Mouse (Mus musculus) cortical plate, adult 2 months (tissue): ENCODE results near the gene Chrna9. TPM values are rescaled to one million over a fixed set of nuclear protein-coding genes. Genes with fewer than 3 reads are reported as not detected.

Source experiments
- H3K27ac ChIP-seq: fragments of 200-500 bp; 2 replicates; pipeline ENCODE4 v1.5.1; 2012; ENCODE audit warnings: low read length, control low read depth, inconsistent platforms; ENCODE audit not compliant: insufficient read depth
- H3K4me1 ChIP-seq: fragments of 200-500 bp; 2 replicates; pipeline ENCODE4 v1.6.1; 2011; ENCODE audit warnings: low read length; ENCODE audit not compliant: control insufficient read depth, insufficient read depth
- H3K4me3 ChIP-seq: fragments of 200-500 bp; 2 replicates; pipeline ENCODE4 v1.5.1; 2011; ENCODE audit warnings: mild to moderate bottlenecking, low read length, control low read depth; ENCODE audit not compliant: insufficient read depth
- CTCF ChIP-seq: fragments of 200-500 bp; IDR thresholded peaks from 2 replicates; pipeline ENCODE4 v1.5.1; 2011; ENCODE audit warnings: mild to moderate bottlenecking, control low read depth, low read length; ENCODE audit not compliant: insufficient read depth; ENCODE audit errors: extremely low read depth
- POLR2A ChIP-seq: fragments of 200-500 bp; IDR thresholded peaks from 2 replicates; pipeline ENCODE4 v1.6.1; 2011; ENCODE audit warnings: mild to moderate bottlenecking, low read length, control low read depth; ENCODE audit not compliant: insufficient read depth; ENCODE audit errors: extremely low read depth
- polyA plus RNA-seq: library from polyadenylated mRNA; depleted of rRNA; stranded (reverse); fragments of >200 nt; gene quantifications from 2 replicates; pipeline ENCODE4 v1.2.3, GENCODE M21; 2012

The Chrna9 gene
- polyA plus RNA-seq, 1 experiment: not detected

- no peak overlapping the region for H3K4me3 ChIP-seq
- peak overlapping the region; percentile 19; the same call in 1 of the 2 replicates for H3K27ac ChIP-seq
- peaks cover 2% of the 10 kb centered on the region; the same call in 1 of the 2 replicates for H3K4me1 ChIP-seq
- no peak for TF ChIP-seq CTCF
- TF ChIP-seq POLR2A: no peak
These were observed 19.7 kb downstream of the Chrna9 start for GRCm38 (mm10) chr5:65954130-65955080.

- peak overlapping the region; percentile 29 for H3K4me3 ChIP-seq
- peak overlapping the region; percentile 19; the same call in 1 of the 2 replicates for H3K27ac ChIP-seq
- peaks cover 2% of the 10 kb centered on the region; the same call in 1 of the 2 replicates for H3K4me1 ChIP-seq
- TF ChIP-seq CTCF (peak; percentile 81), POLR2A (peak; percentile 30; the same call in 1 of the 2 replicates)
These were observed 20.8 kb downstream of the Chrna9 start for GRCm38 (mm10) chr5:65955343-65956143.

GRCm38 (mm10) chr5:65956144-65957008 lies 21.7 kb downstream of the Chrna9 start:
- TF ChIP-seq CTCF: no peak
- TF ChIP-seq POLR2A: no peak
- no peak overlapping the region for H3K27ac ChIP-seq
- H3K4me3 ChIP-seq: peak overlapping the region; percentile 29
- H3K4me1 ChIP-seq: peaks cover 2% of the 10 kb centered on the region; the same call in 1 of the 2 replicates

- Histone ChIP-seq H3K27ac (no peak overlapping the region), H3K4me3 (no peak overlapping the region), H3K4me1 (peaks cover 2% of the 10 kb centered on the region; the same call in 1 of the 2 replicates)
- TF ChIP-seq POLR2A (no peak), CTCF (peak; percentile 79)
These were observed 23.9 kb downstream of the Chrna9 start for GRCm38 (mm10) chr5:65958597-65958996.

- no peaks in the 10 kb centered on the region for H3K4me1 ChIP-seq
- no peak overlapping the region for H3K4me3 ChIP-seq
- TF ChIP-seq CTCF: no peak
- no peak for TF ChIP-seq POLR2A
- H3K27ac ChIP-seq: no peak overlapping the region
These were observed 25.3 kb downstream of the Chrna9 start for GRCm38 (mm10) chr5:65959893-65960596.

GRCm38 (mm10) chr5:65960597-65960950 lies 25.9 kb downstream of the Chrna9 start:
- TF ChIP-seq POLR2A: no peak
- no peak for TF ChIP-seq CTCF
- H3K4me3 ChIP-seq: no peak overlapping the region
- H3K4me1 ChIP-seq: 0 out of 2 replicates have a peak, but pooled peaks cover under 1% of the 10 kb centered on the region
- no peak overlapping the region for H3K27ac ChIP-seq

GRCm38 (mm10) chr5:65963291-65963690 lies 28.6 kb downstream of the Chrna9 start:
- H3K4me3 ChIP-seq: no peak overlapping the region
- no peak overlapping the region for H3K27ac ChIP-seq
- 0 out of 2 replicates have a peak, but pooled peaks cover 3% of the 10 kb centered on the region for H3K4me1 ChIP-seq
- no peak for TF ChIP-seq CTCF
- no peak for TF ChIP-seq POLR2A

- H3K27ac ChIP-seq: no peak overlapping the region
- H3K4me1 ChIP-seq: 0 out of 2 replicates have a peak, but pooled peaks cover 3% of the 10 kb centered on the region
- no peak overlapping the region for H3K4me3 ChIP-seq
- no peak for TF ChIP-seq CTCF
- no peak for TF ChIP-seq POLR2A
These were observed 31.1 kb downstream of the Chrna9 start for GRCm38 (mm10) chr5:65965771-65966279.
